Mouse (Mus musculus): ENCODE measurements around the gene Ccp110. TPM values are rescaled to one million over a fixed set of nuclear protein-coding genes. Genes with fewer than 3 reads are reported as not detected.

Gene Ccp110
- total and polyA plus RNA-seq, 3 experiments = 10.4 to 12.3 TPM; not detected in 1

DNA sequence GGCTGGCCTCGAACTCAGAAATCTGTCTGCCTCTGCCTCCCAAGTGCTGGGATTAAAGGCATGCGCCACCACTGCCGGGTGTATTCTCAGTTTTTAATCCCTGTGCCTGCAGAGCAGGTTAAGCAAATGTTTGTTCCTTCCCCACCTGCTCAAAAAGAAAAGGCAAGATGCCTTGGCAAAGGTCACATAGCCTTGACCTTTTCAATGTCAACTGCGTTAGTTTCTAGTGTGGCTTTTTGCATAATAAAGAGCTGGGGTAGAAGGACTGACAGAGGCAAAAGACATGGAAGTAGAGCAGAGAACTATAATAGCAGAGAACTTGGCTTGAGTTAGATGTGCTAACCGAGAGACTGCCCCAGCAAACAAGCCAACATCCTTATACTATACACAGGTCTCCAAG is 1.6 kb upstream of the Ccp110 start:
- no peaks in the 10 kb centered on the region for H3K9me3 ChIP-seq (replicated peaks; ENCODE audit: insufficient read depth, low read length)
- H3K27me3 ChIP-seq (ENCODE audit: control insufficient read depth in 1 of 2, insufficient read depth in 2 of 2, low read length in 2 of 2) = no peaks in the 10 kb centered on the region
- peaks cover 0 to 24% of the 10 kb centered on the region in 2 experiments; a peak in 2 of 4 replicates for H3K4me1 ChIP-seq (ENCODE audit: control insufficient read depth in 1 of 2, insufficient read depth in 2 of 2, low read length in 2 of 2)
- H3K79me2 ChIP-seq (ENCODE audit: control insufficient read depth, insufficient read depth, low read length, poor library complexity) = no peaks in the 10 kb centered on the region; the same call in 1 of the 2 replicates
- H3K36me3 ChIP-seq (ENCODE audit: control insufficient read depth in 1 of 2, insufficient read depth in 2 of 2, low read length in 2 of 2) = peaks cover 0 to 26% of the 10 kb centered on the region in 2 experiments; a peak in 2 of 4 replicates
- TF ChIP-seq NELFE (IDR thresholded peaks at IDR 0.05; ENCODE audit: low read depth, low read length) (no peak), MXI1 (IDR thresholded peaks at IDR 0.05; ENCODE audit: low read depth, low read length) (no peak), POLR2AphosphoS2 (IDR thresholded peaks at IDR 0.05; ENCODE audit: low read length) (no peak), ETS1 (IDR thresholded peaks at IDR 0.05; ENCODE audit: low read depth, low read length) (no peak), SIN3A (IDR thresholded peaks at IDR 0.05; ENCODE audit: low read length) (no peak), SMC3 (IDR thresholded peaks at IDR 0.05; ENCODE audit: low read depth, low read length) (no peak), POLR2AphosphoS5 (IDR thresholded peaks at IDR 0.05; ENCODE audit: borderline replicate concordance, low read depth, low read length) (no peak), E2F4 (IDR thresholded peaks at IDR 0.05; ENCODE audit: borderline replicate concordance, low read depth, low read length) (no peak), NRF1 (IDR thresholded peaks at IDR 0.05; ENCODE audit: insufficient read depth, low read depth, low read length, poor library complexity, severe bottlenecking) (no peak), POLR2A (IDR thresholded peaks at IDR 0.05; ENCODE audit: control insufficient read depth in 1 of 2, insufficient read depth in 1 of 2, low read depth in 1 of 2, low read length in 2 of 2, poor library complexity in 1 of 2) (no peak), MAZ (IDR thresholded peaks at IDR 0.05; ENCODE audit: low read depth, low read length) (no peak), KAT2A (conservative IDR thresholded peaks at IDR 0.05; ENCODE audit: low read depth, low read length) (no peak), ELF1 (IDR thresholded peaks at IDR 0.05; ENCODE audit: low read depth, low read length) (no peak)
- no peak for DNase-seq (ENCODE audit: low read depth, low spot score)
- H3K4me3 ChIP-seq (ENCODE audit: control insufficient read depth in 1 of 2, insufficient read depth in 1 of 2, low read depth in 2 of 2, low read length in 2 of 2) = no peak overlapping the region
- H3K27ac ChIP-seq (ENCODE audit: control insufficient read depth, low read depth, low read length) = no peak overlapping the region
- H3K9ac ChIP-seq (ENCODE audit: control insufficient read depth, low read depth, low read length, poor library complexity, severe bottlenecking) = no peak overlapping the region

DNA sequence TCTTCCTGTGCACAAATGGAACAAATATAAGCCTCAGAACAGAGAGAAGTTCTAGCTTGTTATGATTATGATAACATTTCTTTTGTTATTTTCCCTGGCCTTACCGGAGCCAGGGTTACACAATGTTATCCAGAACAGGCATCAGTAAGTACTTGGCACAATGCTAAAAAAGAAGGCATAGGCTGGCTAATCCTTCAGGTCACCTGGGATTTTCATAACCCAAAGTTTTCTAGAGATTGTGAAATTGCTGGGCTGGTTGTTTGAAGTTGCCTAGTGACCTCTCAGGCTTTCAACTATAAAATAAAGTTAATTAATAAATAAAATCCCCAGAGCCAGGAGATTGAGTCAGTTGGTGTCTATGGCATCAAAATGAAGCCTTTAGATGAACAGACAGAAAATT is 2.5 kb downstream of the Ccp110 start:
- no peaks in the 10 kb centered on the region for H3K27me3 ChIP-seq (ENCODE audit: control insufficient read depth in 1 of 2, insufficient read depth in 2 of 2, low read length in 2 of 2)
- no peaks in the 10 kb centered on the region; the same call in 1 of the 2 replicates for H3K79me2 ChIP-seq (ENCODE audit: control insufficient read depth, insufficient read depth, low read length, poor library complexity)
- H3K36me3 ChIP-seq (ENCODE audit: control insufficient read depth in 1 of 2, insufficient read depth in 2 of 2, low read length in 2 of 2) = peaks cover 0 to 11% of the 10 kb centered on the region in 2 experiments; a peak in 2 of 4 replicates
- no peak overlapping the region for H3K9ac ChIP-seq (ENCODE audit: control insufficient read depth, low read depth, low read length, poor library complexity, severe bottlenecking)
- H3K27ac ChIP-seq (ENCODE audit: control insufficient read depth, low read depth, low read length) = no peak overlapping the region
- DNase-seq (ENCODE audit: low read depth, low spot score) = no peak
- H3K9me3 ChIP-seq (replicated peaks; ENCODE audit: insufficient read depth, low read length) = no peaks in the 10 kb centered on the region
- H3K4me1 ChIP-seq (ENCODE audit: control insufficient read depth in 1 of 2, insufficient read depth in 2 of 2, low read length in 2 of 2) = peaks cover 0 to 10% of the 10 kb centered on the region in 2 experiments; a peak in 2 of 4 replicates
- no peak overlapping the region for H3K4me3 ChIP-seq (ENCODE audit: control insufficient read depth in 1 of 2, insufficient read depth in 1 of 2, low read depth in 2 of 2, low read length in 2 of 2)
- TF ChIP-seq BHLHE40 (IDR thresholded peaks at IDR 0.05; ENCODE audit: borderline replicate concordance, low read depth, low read length) (no peak), RAD21 (IDR thresholded peaks at IDR 0.05; ENCODE audit: low read depth, low read length) (no peak), E2F4 (IDR thresholded peaks at IDR 0.05; ENCODE audit: borderline replicate concordance, low read depth, low read length) (no peak), ZKSCAN1 (IDR thresholded peaks at IDR 0.05; ENCODE audit: low read depth, low read length) (no peak), NELFE (IDR thresholded peaks at IDR 0.05; ENCODE audit: low read depth, low read length) (no peak), ZC3H11A (IDR thresholded peaks at IDR 0.05; ENCODE audit: low read depth, low read length) (no peak), NRF1 (IDR thresholded peaks at IDR 0.05; ENCODE audit: insufficient read depth, low read depth, low read length, poor library complexity, severe bottlenecking) (no peak), GABPA (IDR thresholded peaks at IDR 0.05; ENCODE audit: low read depth, low read length) (no peak), JUND (IDR thresholded peaks at IDR 0.05; ENCODE audit: low read depth, low read length) (no peak), POLR2AphosphoS5 (IDR thresholded peaks at IDR 0.05; ENCODE audit: borderline replicate concordance, low read depth, low read length) (no peak), MEF2A (IDR thresholded peaks at IDR 0.05; ENCODE audit: extremely low read depth, insufficient replicate concordance, low read depth, low read length, poor library complexity, severe bottlenecking) (no peak), SMC3 (IDR thresholded peaks at IDR 0.05; ENCODE audit: low read depth, low read length) (no peak), USF2 (IDR thresholded peaks at IDR 0.05; ENCODE audit: borderline replicate concordance in 1 of 2, insufficient read depth in 1 of 2, low read depth in 1 of 2, low read length in 2 of 2) (no peak), MYC (IDR thresholded peaks at IDR 0.05; ENCODE audit: low read depth, low read length) (no peak), HCFC1 (IDR thresholded peaks at IDR 0.05; ENCODE audit: low read depth, low read length) (no peak), MAZ (IDR thresholded peaks at IDR 0.05; ENCODE audit: low read depth, low read length) (no peak), EP300 (IDR thresholded peaks at IDR 0.05; ENCODE audit: low read depth in 1 of 2, low read length in 2 of 2) (no peak), CTCF (IDR thresholded peaks at IDR 0.05 in 2 of 3, conservative IDR thresholded peaks at IDR 0.05 in 1 of 3; ENCODE audit: control insufficient read depth in 1 of 3, insufficient read depth in 1 of 3, low read depth in 2 of 3, low read length in 3 of 3, poor library complexity in 1 of 3, severe bottlenecking in 1 of 3) (no peak), TCF12 (IDR thresholded peaks at IDR 0.05; ENCODE audit: low read depth, low read length) (no peak)

All from MEL (cell line).